Mouse (Mus musculus): Measurements from ENCODE around the gene Phip. TPM values are rescaled to one million over a fixed set of nuclear protein-coding genes. Genes with fewer than 3 reads are reported as not detected.

The Phip gene
- total RNA-seq (2015) (79.6 and 80.0 TPM in 2 replicates), total RNA-seq (2017) (89.6 and 119 TPM in 2 replicates)

- peak; percentile 80 for ATAC-seq (ENCODE audit: poor library complexity, severe bottlenecking)
Observed at GRCm38 (mm10) chr9:82975342-82976215, at the start of gene Phip. Gene Phip (minus strand): TSS chr9:82975516.

- no peak for ATAC-seq (ENCODE audit: poor library complexity, severe bottlenecking)
Observed at GRCm38 (mm10) chr9:83023724-83024123, 48.4 kb upstream of the Phip start.

GRCm38 (mm10) chr9:83014516-83014915 lies 39.2 kb upstream of the Phip start:
- ATAC-seq (ENCODE audit: poor library complexity, severe bottlenecking) = no peak

- no peak for ATAC-seq (ENCODE audit: poor library complexity, severe bottlenecking)
Observed at GRCm38 (mm10) chr9:83008306-83008705, 33.0 kb upstream of the Phip start.

GRCm38 (mm10) chr9:83001342-83001741 lies 26.0 kb upstream of the Phip start:
- ATAC-seq (ENCODE audit: poor library complexity, severe bottlenecking) = no peak

GRCm38 (mm10) chr9:82997765-82998500 lies 22.6 kb upstream of the Phip start:
- ATAC-seq (ENCODE audit: poor library complexity, severe bottlenecking) = no peak

GRCm38 (mm10) chr9:82976936-82977335 lies 1.6 kb upstream of the Phip start:
- ATAC-seq (ENCODE audit: poor library complexity, severe bottlenecking) = no peak

GRCm38 (mm10) chr9:82976219-82976618 lies 903 bp upstream of the Phip start:
- no peak for ATAC-seq (ENCODE audit: poor library complexity, severe bottlenecking)

GRCm38 (mm10) chr9:82974962-82975341 lies 364 bp downstream of the Phip start:
- peak; percentile 51 for ATAC-seq (ENCODE audit: poor library complexity, severe bottlenecking)

- peak; percentile 50 for ATAC-seq (ENCODE audit: poor library complexity, severe bottlenecking)
Observed at GRCm38 (mm10) chr9:82974187-82974861, 992 bp downstream of the Phip start.

- ATAC-seq (ENCODE audit: poor library complexity, severe bottlenecking) = no peak
Observed at GRCm38 (mm10) chr9:82973321-82973892, 1.9 kb downstream of the Phip start.

- no peak for ATAC-seq (ENCODE audit: poor library complexity, severe bottlenecking)
Observed at GRCm38 (mm10) chr9:82971433-82971832, 3.9 kb downstream of the Phip start.

GRCm38 (mm10) chr9:82967076-82967621 lies 8.2 kb downstream of the Phip start:
- no peak for ATAC-seq (ENCODE audit: poor library complexity, severe bottlenecking)

- no peak for ATAC-seq (ENCODE audit: poor library complexity, severe bottlenecking)
Observed at GRCm38 (mm10) chr9:82963981-82964380, 11.3 kb downstream of the Phip start.

GRCm38 (mm10) chr9:82961352-82961751 lies 14.0 kb downstream of the Phip start:
- ATAC-seq (ENCODE audit: poor library complexity, severe bottlenecking) = no peak

GRCm38 (mm10) chr9:82955267-82955666 lies 20.0 kb downstream of the Phip start:
- no peak for ATAC-seq (ENCODE audit: poor library complexity, severe bottlenecking)

- no peak for ATAC-seq (ENCODE audit: poor library complexity, severe bottlenecking)
Observed at GRCm38 (mm10) chr9:82952330-82952729, 23.0 kb downstream of the Phip start.

- ATAC-seq (ENCODE audit: poor library complexity, severe bottlenecking) = no peak
Observed at GRCm38 (mm10) chr9:82951435-82952004, 23.8 kb downstream of the Phip start.

GRCm38 (mm10) chr9:82907246-82907645 lies 68.1 kb downstream of the Phip start:
- ATAC-seq (ENCODE audit: poor library complexity, severe bottlenecking) = no peak

GRCm38 (mm10) chr9:82888645-82889044 lies 86.7 kb downstream of the Phip start:
- ATAC-seq (ENCODE audit: poor library complexity, severe bottlenecking) = no peak
